Mouse (Mus musculus): ENCODE measurements at regions not wholly inside any gene's neighbourhood (a gene's known extent, or its start where the extent isn't known, plus 50 kb on each side); places are given as distances from the start of the nearest gene placed in this dataset.
"Not testable (repeated sequence)": the region's sequence is repeated elsewhere in the genome, so short reads cannot be mapped to it uniquely, and the experiment has no call there.

GRCm38 (mm10) chr17:4445606-4446005, 548.5 kb upstream of the Arid1b start:
- no peak for DNase-seq

DNA sequence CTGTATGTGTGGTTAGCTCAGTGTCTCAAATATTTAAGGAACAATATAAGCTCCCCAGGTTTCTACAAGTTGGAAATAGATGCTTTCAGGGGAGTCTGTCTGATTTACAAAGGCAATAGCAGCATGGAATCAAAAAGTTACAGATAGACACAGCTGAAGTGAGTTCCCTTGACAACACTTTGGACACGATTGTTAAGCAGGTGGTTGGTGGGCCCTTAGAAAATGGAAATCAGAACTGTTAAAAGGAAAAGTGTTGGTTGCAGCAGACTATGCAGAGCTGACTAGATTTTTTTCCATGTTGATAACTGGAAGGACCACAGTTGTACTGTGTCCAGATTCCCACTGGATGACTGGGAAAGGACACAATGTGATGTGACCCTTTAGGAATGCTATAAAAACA, 536.6 kb upstream of the Arid1b start:
- DNase-seq = no peak

- DNase-seq = no peak
Observed at GRCm38 (mm10) chr17:4461541-4461940, 532.6 kb upstream of the Arid1b start.

DNA sequence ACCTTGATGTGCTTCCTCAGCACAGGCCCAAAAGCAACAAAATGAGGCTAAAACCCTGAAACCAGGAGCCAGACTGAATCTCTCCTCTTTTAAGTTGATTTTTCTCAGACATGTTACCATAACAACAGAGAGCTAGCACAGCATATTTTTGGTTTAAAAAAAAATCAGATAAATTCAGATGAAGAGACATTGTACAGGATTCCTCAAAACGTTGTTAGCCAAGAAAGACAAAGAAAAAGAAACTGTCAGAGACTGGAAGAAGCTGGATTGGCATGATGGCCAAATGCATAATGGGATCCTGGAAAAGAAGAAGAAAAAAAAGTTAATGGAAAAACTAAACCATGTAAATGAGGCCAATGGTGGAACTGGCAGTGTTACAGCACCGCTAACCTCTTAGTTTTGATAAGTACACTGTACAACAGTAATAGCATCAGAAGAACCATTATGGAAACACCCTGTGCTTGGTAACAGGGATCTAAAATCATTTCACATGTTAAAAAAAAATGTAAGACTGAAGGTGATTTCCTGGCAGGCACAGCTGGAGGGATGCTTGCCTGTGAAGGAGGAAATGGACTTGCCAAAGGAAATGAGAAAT, 529.7 kb upstream of the Arid1b start:
- no peak for DNase-seq

DNA sequence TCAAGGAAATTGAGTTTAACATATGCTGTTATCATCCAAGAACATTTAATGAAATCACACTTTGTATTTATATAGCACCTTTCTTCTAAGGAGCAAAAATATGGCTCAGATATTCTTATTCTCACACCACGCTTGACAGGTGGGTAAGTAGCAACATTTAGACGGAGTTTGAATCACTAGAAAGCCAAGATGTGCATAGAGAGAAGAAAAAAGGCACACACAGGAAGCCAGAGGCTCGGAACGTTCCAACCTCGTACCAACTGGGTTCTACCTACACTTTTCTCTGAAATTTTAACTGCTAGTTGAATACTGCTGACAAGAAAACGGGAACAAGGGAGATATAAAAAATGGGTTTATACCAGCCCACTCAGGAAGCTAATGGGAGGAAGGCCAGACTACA, 528.4 kb upstream of the Arid1b start:
- DNase-seq = no peak

- no peak for DNase-seq
Observed at GRCm38 (mm10) chr17:4472412-4472811, 521.7 kb upstream of the Arid1b start.

DNA sequence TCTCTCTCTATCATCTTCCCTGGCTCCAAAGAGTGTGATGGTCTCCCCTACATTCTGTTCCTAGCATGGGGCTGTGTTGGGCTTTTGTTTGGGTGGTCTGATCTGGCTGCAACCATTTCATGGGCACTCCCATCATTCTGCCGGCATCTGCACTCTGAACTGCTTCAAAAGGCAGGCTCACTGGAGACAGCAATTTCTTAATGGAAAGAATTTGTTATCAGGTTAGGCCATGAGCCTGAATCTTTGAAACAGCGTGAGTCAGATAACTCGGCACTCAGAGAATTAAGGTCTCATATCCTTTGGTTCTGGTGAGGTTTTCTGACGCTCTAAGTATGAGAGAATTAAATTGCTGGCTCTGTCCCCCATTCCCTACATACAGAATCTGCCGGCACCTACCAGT, 519.8 kb upstream of the Arid1b start:
- DNase-seq = no peak

DNA sequence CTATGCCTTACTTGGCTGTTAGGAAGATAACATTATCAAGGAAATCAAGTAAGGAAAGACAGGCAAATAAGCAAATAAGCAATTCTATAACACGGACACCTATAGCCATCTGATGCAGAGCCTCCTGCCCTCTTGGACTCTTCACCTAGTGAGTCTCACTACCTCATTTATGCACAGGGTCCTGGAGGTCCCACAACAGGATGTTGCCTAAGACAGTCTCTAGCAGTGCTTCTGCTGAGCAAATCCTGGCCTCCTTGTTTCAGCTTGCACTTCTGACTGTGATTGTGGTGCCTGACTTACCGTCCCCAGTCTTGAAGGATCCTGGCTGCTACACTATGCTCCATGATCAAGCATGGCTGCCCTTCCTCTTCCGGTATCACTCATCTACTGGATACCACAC, 518.5 kb upstream of the Arid1b start:
- DNase-seq = no peak

DNA sequence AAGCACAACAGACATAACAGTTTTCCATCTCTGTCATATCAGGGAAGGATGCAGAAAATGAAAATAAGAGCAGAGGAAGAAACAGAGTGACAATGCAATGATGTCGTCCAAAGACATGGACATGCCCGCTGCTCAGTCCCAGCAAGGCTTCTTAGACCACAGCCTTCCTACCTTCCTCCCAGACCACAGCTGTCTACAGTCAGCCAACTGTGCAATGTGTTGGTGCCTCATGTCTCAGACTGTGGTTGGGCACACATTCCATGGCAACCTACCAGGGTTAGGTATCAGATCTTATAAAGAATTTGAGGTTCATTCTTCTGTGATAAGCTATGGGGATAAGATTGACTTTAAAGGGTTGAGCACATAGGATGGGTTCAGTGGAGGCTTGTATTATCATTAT, 499.7 kb upstream of the Arid1b start:
- DNase-seq = no peak

DNA sequence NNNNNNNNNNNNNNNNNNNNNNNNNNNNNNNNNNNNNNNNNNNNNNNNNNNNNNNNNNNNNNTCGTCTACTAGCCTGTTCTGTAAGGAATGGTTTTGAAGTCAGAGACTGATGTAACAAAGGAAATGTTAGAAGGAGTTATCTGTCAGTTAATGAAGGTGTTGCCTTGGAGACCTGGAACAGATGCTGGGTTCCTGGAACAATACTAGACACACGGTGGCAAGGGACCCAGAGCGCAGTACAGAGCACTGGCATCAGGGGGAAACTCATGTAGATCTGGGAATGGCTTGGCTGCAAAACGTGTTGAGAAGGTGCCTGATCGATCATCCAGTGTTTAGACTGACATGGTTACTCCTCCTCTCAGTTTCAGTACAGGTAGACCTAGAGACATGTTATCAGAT, 493.6 kb upstream of the Arid1b start:
- no peak for DNase-seq

- no peak for DNase-seq
Observed at GRCm38 (mm10) chr17:4501029-4501428, 493.1 kb upstream of the Arid1b start.

GRCm38 (mm10) chr17:4504951-4505350, 489.2 kb upstream of the Arid1b start:
- DNase-seq = no peak

DNA sequence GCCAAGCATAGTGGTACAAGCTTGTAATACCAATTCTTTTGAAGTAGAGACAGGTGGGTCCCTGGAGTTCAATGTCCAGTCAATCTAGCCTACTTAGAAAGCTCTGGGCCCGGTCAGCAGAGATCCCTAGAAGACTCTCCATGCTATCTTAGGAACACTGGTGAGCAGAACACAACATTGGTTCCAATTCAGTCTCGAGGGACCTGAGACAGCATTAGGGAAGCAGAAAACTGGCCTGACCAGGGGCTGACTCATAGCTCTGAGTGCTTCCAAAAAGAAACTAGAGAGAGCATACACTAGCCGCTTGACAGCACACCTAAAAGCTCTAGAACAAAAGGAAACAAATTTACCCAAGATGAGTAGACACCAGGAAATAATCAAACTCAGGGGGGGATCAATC, 484.6 kb upstream of the Arid1b start:
- no peak for DNase-seq

- DNase-seq = no peak
Observed at GRCm38 (mm10) chr17:4516141-4516540, 478.0 kb upstream of the Arid1b start.

DNA sequence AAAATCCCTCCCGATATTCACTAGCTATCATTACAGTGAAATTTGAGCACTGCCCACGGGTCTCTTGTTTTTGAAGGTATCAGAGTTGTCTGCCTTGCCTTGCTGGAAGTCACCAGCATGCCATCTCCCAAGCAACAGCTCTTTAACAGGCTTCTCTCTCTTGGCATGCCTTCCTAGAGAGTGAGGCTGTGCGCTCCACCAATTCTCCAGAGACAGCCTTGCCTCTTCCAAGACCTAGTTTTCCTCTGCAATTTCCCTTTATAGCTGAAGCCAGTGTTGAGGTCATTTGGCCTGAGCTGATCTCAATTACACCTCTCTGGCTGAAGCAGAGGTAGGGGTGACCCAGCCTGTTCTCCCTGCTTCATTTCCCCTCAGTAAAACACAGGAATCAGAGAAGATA, 477.3 kb upstream of the Arid1b start:
- no peak for DNase-seq

DNA sequence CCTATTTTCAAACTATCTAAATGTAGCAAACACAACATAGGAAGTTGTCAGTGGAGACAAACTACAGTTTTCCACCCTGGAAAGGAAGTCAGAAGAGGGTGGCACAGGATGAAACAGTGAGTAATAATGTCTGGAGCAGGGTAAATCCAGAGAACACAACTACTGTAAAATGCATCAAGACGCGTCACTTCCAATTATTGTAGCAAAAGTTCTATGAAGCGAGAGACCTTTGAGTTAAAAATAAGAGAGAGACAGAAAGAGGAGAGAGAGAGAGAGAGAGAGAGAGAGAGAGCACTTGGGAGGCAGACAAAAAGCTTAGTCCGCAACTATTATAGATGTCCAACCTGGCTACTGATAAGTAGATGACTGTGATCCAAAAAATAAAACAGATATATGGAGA, 473.1 kb upstream of the Arid1b start:
- no peak for DNase-seq

DNA sequence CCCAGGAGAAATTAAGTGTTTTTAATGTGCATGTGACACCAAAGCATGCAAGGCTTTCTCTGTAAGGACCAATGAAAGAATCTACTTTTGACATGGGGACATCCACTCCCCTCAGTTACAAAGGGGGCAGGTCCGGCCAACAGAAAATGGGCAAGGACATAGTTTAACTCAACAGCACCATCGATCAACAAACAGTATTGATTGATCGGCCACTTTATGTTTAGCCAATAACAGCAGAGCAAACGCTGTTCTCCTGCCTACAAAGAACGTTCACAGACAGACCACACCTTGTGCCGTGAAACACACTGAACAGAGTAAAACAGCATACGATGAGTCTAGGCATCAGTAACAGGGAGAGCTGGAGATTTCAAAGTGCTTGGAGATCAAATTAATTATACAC, 467.7 kb upstream of the Arid1b start:
- no peak for DNase-seq

- DNase-seq = no peak
Observed at GRCm38 (mm10) chr17:4532126-4532525, 462.0 kb upstream of the Arid1b start.

- no peak for DNase-seq
Observed at GRCm38 (mm10) chr17:4540435-4540834, 453.7 kb upstream of the Arid1b start.

- DNase-seq = no peak
Observed at GRCm38 (mm10) chr17:4541020-4541743, 452.9 kb upstream of the Arid1b start.

DNA sequence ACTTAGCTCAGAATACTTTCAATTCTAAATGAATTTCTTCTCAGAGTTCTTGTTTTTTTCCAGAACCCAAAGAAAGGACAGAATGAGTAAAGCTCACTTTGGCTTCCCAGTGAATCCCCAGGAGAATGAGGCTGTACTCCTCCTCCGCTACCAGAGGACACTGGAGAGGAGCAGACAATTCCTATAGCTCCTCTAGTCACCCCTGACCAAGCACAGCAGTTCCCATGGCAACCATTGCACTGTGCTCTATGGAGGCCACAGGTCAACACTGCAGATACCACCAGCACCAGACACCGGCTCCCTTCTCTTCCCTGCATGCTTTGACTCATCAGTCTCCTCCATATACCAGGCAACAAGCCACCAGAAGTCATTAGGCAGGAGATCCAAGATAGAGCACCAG, 447.6 kb upstream of the Arid1b start:
- no peak for DNase-seq

GRCm38 (mm10) chr17:4553026-4553425, 441.1 kb upstream of the Arid1b start:
- DNase-seq = not testable (repeated sequence)

- no peak for DNase-seq
Observed at GRCm38 (mm10) chr17:4563641-4564040, 430.5 kb upstream of the Arid1b start.

DNA sequence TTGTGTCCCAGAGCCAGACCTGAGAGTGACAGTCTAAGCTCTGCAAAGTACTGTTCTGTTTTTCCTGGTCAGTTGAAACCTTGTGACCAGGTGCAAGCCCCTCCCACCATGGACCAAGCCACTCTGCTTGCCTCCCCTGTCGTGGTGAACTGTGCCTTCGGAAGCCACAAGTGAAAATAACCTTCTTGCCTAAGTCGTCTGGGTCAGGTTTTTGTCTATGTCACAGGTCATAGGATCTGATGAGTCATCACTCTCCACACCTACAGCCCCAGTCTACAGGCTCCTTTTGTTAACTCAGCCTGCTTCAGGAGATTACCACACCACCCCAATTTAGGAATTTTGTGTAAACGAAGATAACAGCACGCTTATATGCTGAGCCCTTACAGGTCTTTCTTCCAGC, 417.2 kb upstream of the Arid1b start:
- no peak for DNase-seq

DNA sequence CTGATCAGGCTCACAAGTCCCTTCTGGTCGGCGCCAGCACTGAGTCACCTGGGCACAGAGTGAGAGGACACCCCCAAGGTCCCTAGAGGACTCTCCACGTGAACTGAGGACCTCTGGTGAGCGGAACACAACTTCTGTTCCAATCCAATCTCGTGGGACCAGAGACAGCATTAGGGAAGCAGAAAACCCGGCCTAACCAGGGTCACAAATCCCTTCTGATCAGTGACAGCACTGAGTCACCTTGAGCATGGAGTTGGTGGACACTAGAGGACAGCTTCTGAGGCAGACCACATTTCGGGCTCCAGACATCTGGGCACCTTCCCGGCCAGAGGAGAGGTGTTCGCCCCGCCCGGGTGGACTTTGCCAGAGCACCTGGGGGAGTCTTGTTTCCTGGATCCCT, 412.3 kb upstream of the Arid1b start:
- no peak for DNase-seq

Data from thymus, postnatal 4 days (tissue).